12 mouse cellular contexts compared by ENCODE assay signal in the genomic region with DNA sequence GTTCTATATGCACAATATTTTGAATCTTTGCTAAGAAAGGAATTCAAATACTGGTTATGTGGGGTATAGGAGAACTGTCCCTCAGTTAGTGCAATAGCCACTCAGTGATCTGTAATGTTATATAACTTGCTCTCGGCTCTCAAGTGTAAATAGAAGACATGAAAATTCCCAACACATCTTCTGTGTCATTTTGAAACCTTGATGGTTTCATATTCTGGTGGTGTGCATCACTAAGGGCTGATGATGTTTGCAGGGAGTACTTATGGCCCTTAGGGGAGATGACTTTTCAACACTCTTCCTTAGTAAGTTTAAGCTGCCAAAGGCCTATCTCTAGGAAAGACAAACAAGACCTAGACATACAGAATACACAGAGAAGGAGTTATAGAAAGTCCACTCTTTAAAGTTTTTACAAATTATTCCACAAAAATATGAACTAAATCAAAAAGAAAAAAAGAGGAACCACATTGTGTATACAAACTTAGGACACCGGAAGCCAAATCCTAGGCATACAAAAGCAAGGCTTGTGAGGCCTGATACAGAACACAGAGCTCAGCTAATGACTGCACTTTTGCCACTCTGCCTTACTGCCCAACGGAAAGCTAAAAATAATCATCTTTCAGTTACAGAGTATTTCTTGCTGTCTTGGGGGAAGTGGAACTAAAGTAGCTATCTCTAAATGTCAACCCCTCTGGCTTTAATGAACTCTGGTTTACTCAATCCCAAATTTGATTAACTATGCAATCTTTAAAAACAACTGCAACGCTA. TPM values are rescaled to one million over a fixed set of nuclear protein-coding genes. Genes with fewer than 3 reads are reported as not detected.
DNase-seq lines count a peak whose midpoint lies in the region; ATAC-seq and TF ChIP-seq lines count a peak whose summit lies in the region.
"Had no signal": no experiment of that assay in that cellular context is flagged by ENCODE, and none has a peak within 500 bp of the region (broad histone marks: within the 10 kb centered on the region; RNA-seq: fewer than 3 reads in every experiment).

No protein-coding gene starts in this region.

- ATAC-seq in liver, embryonic 12.5 days, result no peak
- peak; percentile 40; the same call in 1 of the 2 replicates for ATAC-seq in G1E (ENCODE audit: extremely low read depth, insufficient number of reproducible peaks, low FRiP score, poor library complexity, severe bottlenecking)
- ATAC-seq in granulocyte monocyte progenitor cell, adult 5-6 weeks (replicated peaks; ENCODE audit: poor library complexity, severe bottlenecking), result peak; percentile 90
- ATAC-seq: forebrain, embryonic 14.5 days; intestine, embryonic 16.5 days had no signal

- H3K4me2 ChIP-seq in liver, embryonic 12.5 days, result no peak overlapping the region

- H3K4me3 ChIP-seq in liver, adult 2 months (ENCODE audit: insufficient read depth, low read depth, low read length), result no peak overlapping the region
- no peak overlapping the region for H3K4me3 ChIP-seq in liver, embryonic 12.5 days
- H3K4me3 ChIP-seq in G1E (ENCODE audit: low read depth, low read length), result no peak overlapping the region
- H3K4me3 ChIP-seq in megakaryocyte, embryonic 14.5 days (replicated peaks), result peak overlapping the region; percentile 44
- H3K4me3 ChIP-seq in hindbrain, embryonic 10.5 days, result no peak overlapping the region

- no peaks in the 10 kb centered on the region for H3K9me3 ChIP-seq in liver, embryonic 12.5 days (replicated peaks)
- H3K9me3 ChIP-seq in G1E (replicated peaks), result no peaks in the 10 kb centered on the region
- no peaks in the 10 kb centered on the region for H3K9me3 ChIP-seq in megakaryocyte, embryonic 14.5 days
- no peaks in the 10 kb centered on the region for H3K9me3 ChIP-seq in hindbrain, embryonic 10.5 days

- no peak overlapping the region for H3K9ac ChIP-seq in liver, adult 2 months (ENCODE audit: low read depth, low read length)
- H3K9ac ChIP-seq in liver, embryonic 12.5 days, result no peak overlapping the region

- no peak overlapping the region for H3K27ac ChIP-seq in liver, adult 2 months (replicated peaks; ENCODE audit: insufficient read depth, low read depth, low read length)
- H3K27ac ChIP-seq in liver, embryonic 12.5 days, result no peak overlapping the region
- H3K27ac ChIP-seq in hindbrain, embryonic 10.5 days, result no peak overlapping the region

- H3K79me2 ChIP-seq in liver, adult 2 months (ENCODE audit: control insufficient read depth, insufficient read depth, low read length), result peaks cover 19% of the 10 kb centered on the region; the same call in 1 of the 2 replicates

- peaks cover 11% of the 10 kb centered on the region; the same call in 1 of the 2 replicates for H3K4me1 ChIP-seq in liver, adult 2 months (ENCODE audit: control insufficient read depth, insufficient read depth, low read length)
- peaks cover 37% of the 10 kb centered on the region for H3K4me1 ChIP-seq in liver, embryonic 12.5 days
- H3K4me1 ChIP-seq in G1E (ENCODE audit: insufficient read depth, low read depth, low read length), result peaks cover 51% of the 10 kb centered on the region
- H3K4me1 ChIP-seq in megakaryocyte, embryonic 14.5 days, result peaks cover 74% of the 10 kb centered on the region
- peaks cover 6% of the 10 kb centered on the region; the same call in 1 of the 2 replicates for H3K4me1 ChIP-seq in hindbrain, embryonic 10.5 days (replicated peaks)

- no peaks in the 10 kb centered on the region for H3K27me3 ChIP-seq in liver, adult 2 months (ENCODE audit: control insufficient read depth, insufficient read depth, low read length)
- H3K27me3 ChIP-seq in liver, embryonic 12.5 days (replicated peaks), result no peaks in the 10 kb centered on the region
- no peaks in the 10 kb centered on the region for H3K27me3 ChIP-seq in G1E (ENCODE audit: insufficient read depth, low read length)
- no peaks in the 10 kb centered on the region for H3K27me3 ChIP-seq in megakaryocyte, embryonic 14.5 days (replicated peaks)
- H3K27me3 ChIP-seq in hindbrain, embryonic 10.5 days (ENCODE audit: insufficient read depth, poor library complexity, severe bottlenecking), result no peaks in the 10 kb centered on the region

- 50% methylated on average over 4 of the region's 4 CpGs for WGBS in liver, adult 2 months
- WGBS in liver, embryonic 12.5 days (ENCODE audit: insufficient replicate concordance), result 44% methylated on average over 4 of the region's 4 CpGs
- 90% methylated on average over 4 of the region's 4 CpGs for WGBS in hindbrain, embryonic 10.5 days

- TF ChIP-seq POLR2A in liver, adult 2 months (IDR thresholded peaks at IDR 0.05; ENCODE audit: extremely low read depth, insufficient read depth, low read length), result no peak

- DNase-seq in liver, adult 2 months (ENCODE audit: extremely low read depth, low read depth, low spot score), result peak; percentile 40
- no peak for DNase-seq in G1E (ENCODE audit: low spot score)
- DNase-seq in hindbrain, embryonic 10.5 days (ENCODE audit: low spot score), result no peak
- DNase-seq in adrenal gland, adult 18-20 months (ENCODE audit: low spot score in 2 of 2), result no peak
- DNase-seq: adrenal gland, postnatal 25 days; cerebellum, adult 2 months; gastrocnemius, postnatal 14 days had no signal

- no peak for TF ChIP-seq CTCF in liver, adult 2 months (IDR thresholded peaks at IDR 0.05; ENCODE audit: low read depth, low read length)
- no peak for TF ChIP-seq CTCF in G1E (IDR thresholded peaks at IDR 0.05; ENCODE audit: low read depth, low read length)

- no peaks in the 10 kb centered on the region for H3K36me3 ChIP-seq in liver, adult 2 months (ENCODE audit: control insufficient read depth, insufficient read depth, low read length)
- peaks cover 8% of the 10 kb centered on the region for H3K36me3 ChIP-seq in liver, embryonic 12.5 days
- H3K36me3 ChIP-seq in G1E (replicated peaks), result peaks cover 20% of the 10 kb centered on the region
- peaks cover 20% of the 10 kb centered on the region for H3K36me3 ChIP-seq in megakaryocyte, embryonic 14.5 days (replicated peaks; ENCODE audit: low read length)
- H3K36me3 ChIP-seq in hindbrain, embryonic 10.5 days, result peaks cover 5% of the 10 kb centered on the region; the same call in 1 of the 2 replicates

RNA-seq across cellular contexts. Expression of gene Pias1, which starts 55.0 kb away (rescaled TPM):
- total RNA-seq in liver, adult 2 months (2014; rRNA removed), result 7.9 and 8.3 TPM in 2 replicates
- polyA plus RNA-seq in liver, adult 2 months (2012; rRNA removed), result 8.3 and 12.3 TPM in 2 replicates
- polyA plus RNA-seq in liver, embryonic 12.5 days (2016; fragmentation: Nextera tagmentation; extraction: Ambion mirVana), result 30.2 and 31.9 TPM in 2 replicates
- total RNA-seq in G1E (2014; fragmentation: Nextera tagmentation) (125 and 136 TPM in 2 replicates), G1E (2017) (45.8 and 51.6 TPM in 2 replicates)
- 1.2 and 1.5 TPM in 2 replicates for polyA plus RNA-seq in G1E (2012)
- total RNA-seq in granulocyte monocyte progenitor cell, adult 5-6 weeks (2014; fragmentation: Nextera tagmentation), result 44.4 and 57.8 TPM in 2 replicates
- 19.0 and 38.3 TPM in 2 replicates for total RNA-seq in granulocyte monocyte progenitor cell, adult 5-6 weeks (2017)
- polyA plus RNA-seq in megakaryocyte, embryonic 14.5 days (2012; ENCODE audit: insufficient read depth, low replicate concordance), result 0.74 and 1.3 TPM in 2 replicates
- 56.7 and 57.4 TPM in 2 replicates for polyA plus RNA-seq in hindbrain, embryonic 10.5 days (2016; fragmentation: Nextera tagmentation; extraction: Ambion mirVana)
- total RNA-seq in adrenal gland, adult 18-20 months (2021), result 10 to 100 TPM; 36.0 to 36.2 TPM
